Mouse (Mus musculus) layer of hippocampus, adult 11-12 months (tissue): ENCODE measurements around the gene Bicd2.
A peak's percentile ranks its signal among the peaks of the same experiment; 100 is the strongest.
"Not testable (repeated sequence)": the region's sequence is repeated elsewhere in the genome, so short reads cannot be mapped to it uniquely, and the experiment has no call there.

Source experiments
- DNase-seq: peaks from one replicate; pipeline ENCODE4 v3.0.0; 2022; ENCODE audit warnings: low spot score

Gene Bicd2

GRCm38 (mm10) chr13:49360906-49361406, 19.6 kb downstream of the Bicd2 start:
- DNase-seq = no peak

GRCm38 (mm10) chr13:49362364-49362763, 21.0 kb downstream of the Bicd2 start:
- no peak for DNase-seq

GRCm38 (mm10) chr13:49362804-49363203, 21.4 kb downstream of the Bicd2 start:
- peak; percentile 55 for DNase-seq

GRCm38 (mm10) chr13:49364716-49365115, 23.3 kb downstream of the Bicd2 start:
- DNase-seq = no peak

GRCm38 (mm10) chr13:49367657-49368440, 26.5 kb downstream of the Bicd2 start:
- DNase-seq = no peak

- DNase-seq = no peak
Observed at GRCm38 (mm10) chr13:49369404-49369803, 28.0 kb downstream of the Bicd2 start.

- DNase-seq = not testable (repeated sequence)
Observed at GRCm38 (mm10) chr13:49370216-49370615, 28.8 kb downstream of the Bicd2 start.

GRCm38 (mm10) chr13:49370916-49371315, 29.5 kb downstream of the Bicd2 start:
- DNase-seq = not testable (repeated sequence)

- DNase-seq = peak; percentile 71
Observed at GRCm38 (mm10) chr13:49371428-49371899, 30.1 kb downstream of the Bicd2 start.

- DNase-seq = no peak
Observed at GRCm38 (mm10) chr13:49372370-49373060, 31.1 kb downstream of the Bicd2 start.

GRCm38 (mm10) chr13:49374304-49374703, 32.9 kb downstream of the Bicd2 start:
- no peak for DNase-seq

- DNase-seq = no peak
Observed at GRCm38 (mm10) chr13:49374730-49375129, 33.3 kb downstream of the Bicd2 start.

GRCm38 (mm10) chr13:49377608-49378007, 36.2 kb downstream of the Bicd2 start:
- DNase-seq = no peak

GRCm38 (mm10) chr13:49379301-49379700, 37.9 kb downstream of the Bicd2 start:
- DNase-seq = no peak

- peak; percentile 90 for DNase-seq
Observed at GRCm38 (mm10) chr13:49381230-49381629, 39.8 kb downstream of the Bicd2 start.

GRCm38 (mm10) chr13:49382997-49383396, 41.6 kb downstream of the Bicd2 start:
- DNase-seq = no peak

GRCm38 (mm10) chr13:49384751-49385463, 43.5 kb downstream of the Bicd2 start:
- DNase-seq = no peak

GRCm38 (mm10) chr13:49391374-49391773, 50.0 kb downstream of the Bicd2 start:
- no peak for DNase-seq

GRCm38 (mm10) chr13:49393579-49393978, 52.2 kb downstream of the Bicd2 start:
- DNase-seq = no peak

- no peak for DNase-seq
Observed at GRCm38 (mm10) chr13:49394886-49395447, 53.6 kb downstream of the Bicd2 start.

- no peak for DNase-seq
Observed at GRCm38 (mm10) chr13:49396798-49397197, 55.4 kb downstream of the Bicd2 start.

GRCm38 (mm10) chr13:49398191-49398590, 56.8 kb downstream of the Bicd2 start:
- no peak for DNase-seq
